Mouse (Mus musculus) thymus, postnatal 36 days (tissue): Measurements from ENCODE around the gene Lhfpl5.

ENCODE experiments used
- DNase-seq, 2 experiments: peaks; one replicate each; pipeline ENCODE4 v3.0.0; 2022; ENCODE audit warnings: mixed read lengths in 2 of 2

Lhfpl5 gene

DNA sequence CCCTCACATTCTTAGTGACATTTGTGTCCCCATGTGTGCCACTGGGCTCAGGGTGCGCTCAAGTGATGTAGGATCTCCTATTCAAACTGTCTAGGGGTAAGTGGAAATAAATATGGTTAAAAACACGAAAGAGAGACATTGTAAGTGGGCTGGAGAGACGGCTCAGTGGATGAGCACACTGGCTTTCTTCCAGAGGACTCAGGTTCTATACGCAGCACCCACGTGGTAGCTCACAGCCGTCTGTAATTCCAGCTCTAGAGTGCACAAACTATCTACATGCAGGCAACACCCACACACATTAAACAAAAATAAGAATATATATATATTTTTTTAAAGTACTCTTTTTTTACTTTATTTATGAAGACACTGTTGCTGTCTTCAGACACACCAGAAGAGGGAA lies 2.5 kb upstream of the Lhfpl5 start:
- DNase-seq: no peak

DNA sequence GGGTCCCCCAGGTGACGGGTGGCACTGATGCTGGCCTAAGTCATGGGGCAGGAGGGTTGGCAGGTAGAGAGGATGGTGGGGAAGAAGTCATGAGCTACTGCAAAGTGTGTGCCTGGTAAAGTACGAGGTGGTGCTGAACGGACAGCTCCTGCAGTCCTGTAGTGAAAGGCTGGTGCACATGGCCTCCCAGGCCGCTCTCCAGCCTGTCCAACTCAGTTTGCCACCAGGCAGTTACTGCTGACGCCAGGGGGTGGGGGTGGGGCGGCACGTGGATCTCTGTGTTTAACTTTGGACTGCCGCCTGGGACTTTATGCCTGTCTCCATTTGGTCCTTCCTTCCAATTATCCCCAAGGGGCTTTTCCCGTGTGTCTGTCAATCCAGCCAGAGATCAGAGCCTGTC lies 5.0 kb downstream of the Lhfpl5 start:
- peak; percentile 26 to 32 for DNase-seq

DNA sequence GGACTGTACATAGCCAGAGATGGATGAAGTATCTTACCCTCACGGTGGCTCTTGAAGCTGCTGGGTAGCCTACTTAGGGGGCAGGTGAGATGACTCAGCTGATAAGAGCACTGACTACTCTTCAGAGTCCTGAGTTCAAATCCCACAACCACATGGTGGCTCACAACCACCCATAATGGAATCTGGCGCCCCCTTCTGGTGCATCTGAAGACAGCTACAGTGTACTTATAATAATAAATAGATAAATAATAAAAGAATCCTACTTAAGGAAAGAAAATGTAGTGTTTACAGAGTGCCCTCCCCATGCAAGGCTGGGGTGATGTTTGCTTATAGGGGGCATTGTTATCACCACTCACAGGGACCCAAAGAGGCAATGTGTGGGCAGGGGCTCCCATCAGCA lies 5.6 kb downstream of the Lhfpl5 start:
- no peak for DNase-seq

DNA sequence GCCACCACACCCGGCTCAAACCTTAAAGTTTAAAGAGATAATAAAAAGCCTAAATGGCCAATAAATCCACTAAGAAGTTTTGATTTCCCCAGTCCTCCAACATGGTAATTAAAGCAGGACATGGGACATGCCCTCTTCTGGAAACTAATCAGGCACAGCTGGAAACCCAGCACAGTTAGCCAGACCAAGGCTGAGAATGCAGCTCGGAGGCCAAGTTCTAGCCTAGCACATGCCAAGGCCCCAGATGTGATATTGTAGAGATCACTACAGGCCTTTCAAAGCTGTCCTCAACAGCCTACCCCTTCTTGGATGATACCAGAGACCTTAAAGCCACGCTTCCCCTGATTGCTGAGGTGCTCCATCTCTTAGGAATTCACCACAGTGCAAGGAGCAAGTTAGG lies 11.1 kb downstream of the Lhfpl5 start:
- no peak for DNase-seq

DNA sequence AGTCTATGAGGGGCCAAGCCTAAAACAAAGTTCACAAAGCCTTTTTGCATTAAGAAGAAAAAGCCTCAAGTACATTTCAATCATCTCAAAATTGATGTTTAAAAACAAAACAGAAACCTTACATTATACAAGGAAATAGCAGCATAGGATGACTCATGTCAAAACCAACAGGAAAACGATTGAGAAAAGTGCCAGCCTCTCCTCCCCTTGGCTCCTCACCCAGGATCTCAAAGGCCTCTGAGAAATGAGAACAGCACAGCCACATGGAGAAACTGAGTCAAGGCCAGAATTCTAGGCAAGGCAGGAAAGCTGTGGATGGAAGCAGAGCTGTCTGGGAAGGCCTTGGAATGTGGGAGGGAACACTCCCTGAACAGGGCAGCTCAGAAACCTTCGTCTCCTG lies 13.2 kb downstream of the Lhfpl5 start:
- no peak for DNase-seq

DNA sequence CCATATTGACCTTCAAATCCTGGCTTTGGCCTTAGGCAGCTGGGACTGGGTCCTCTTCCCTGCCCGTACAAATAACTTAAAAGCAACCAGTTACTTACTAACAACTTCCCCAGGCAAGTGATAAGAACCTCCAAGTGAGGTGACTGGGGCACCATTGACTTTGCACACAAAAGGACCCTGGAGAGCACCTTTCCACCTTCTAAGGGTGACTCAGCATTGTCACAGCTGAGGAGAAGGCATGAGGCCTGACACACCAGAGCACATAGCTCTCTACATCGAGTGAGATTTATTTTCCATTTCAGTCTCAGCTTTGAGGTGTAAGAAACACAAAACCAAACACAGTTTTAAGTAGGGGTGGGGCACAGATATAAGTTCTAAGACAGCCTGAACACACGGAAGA lies 15.2 kb downstream of the Lhfpl5 start:
- no peak for DNase-seq

DNA sequence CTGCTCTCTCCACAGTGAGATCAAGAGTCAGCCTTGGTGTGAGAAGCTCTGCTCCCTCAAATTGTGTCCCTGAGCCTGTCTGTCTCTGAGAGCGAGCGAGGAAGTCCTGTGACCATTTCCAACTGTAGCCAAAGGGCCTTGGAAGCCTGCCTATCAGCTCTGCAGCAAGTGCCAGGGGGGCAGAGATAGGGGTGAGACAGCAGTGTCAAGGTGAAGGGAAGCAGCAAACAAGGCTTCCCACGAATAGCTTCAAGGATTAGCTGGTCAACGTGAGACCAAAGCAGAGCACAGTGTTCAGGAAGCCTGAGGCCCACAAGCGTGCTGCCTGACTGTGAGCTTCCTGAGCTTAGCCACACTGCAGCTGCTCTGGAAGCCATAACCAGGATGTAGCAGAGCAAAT lies 16.0 kb downstream of the Lhfpl5 start:
- no peak for DNase-seq

DNA sequence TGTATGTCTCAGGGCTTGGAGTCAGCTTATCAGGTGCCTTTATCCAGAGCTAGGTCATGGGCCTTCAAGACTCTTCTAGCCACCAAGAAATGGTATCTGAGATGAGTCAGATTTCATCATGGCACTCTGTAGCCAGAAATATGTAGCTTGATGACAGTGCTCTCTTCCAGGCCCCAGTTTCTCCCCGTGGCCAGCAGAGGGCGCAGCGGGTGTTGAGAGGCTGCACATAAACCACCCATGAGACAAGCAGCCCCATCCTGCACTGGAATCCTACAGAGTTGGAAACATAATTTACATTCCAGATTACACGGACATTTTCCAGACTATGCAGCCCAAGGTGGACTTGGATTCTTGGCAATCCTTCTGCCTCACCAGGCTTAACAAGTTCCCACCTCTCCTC lies 17.6 kb downstream of the Lhfpl5 start:
- peak; percentile 72 to 77 for DNase-seq

DNA sequence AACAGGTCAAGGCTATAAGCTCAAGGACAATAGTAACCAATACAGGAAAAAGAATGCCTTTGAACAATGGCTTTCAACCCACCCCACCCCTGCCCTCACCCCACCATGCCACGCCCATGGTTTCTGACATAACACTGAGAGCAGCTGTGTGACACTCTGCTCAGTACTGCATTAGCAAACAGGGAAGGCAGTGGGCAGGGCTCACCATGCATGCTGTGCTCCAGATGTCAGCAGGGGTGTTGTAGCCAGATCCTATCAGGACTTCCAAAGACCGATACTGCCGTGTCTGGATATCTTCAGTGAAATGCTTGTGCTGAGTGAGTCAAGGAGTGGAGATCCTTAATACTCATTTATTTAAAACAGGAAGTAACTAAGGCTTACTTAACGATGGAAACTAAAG lies 18.5 kb downstream of the Lhfpl5 start:
- no peak for DNase-seq

DNA sequence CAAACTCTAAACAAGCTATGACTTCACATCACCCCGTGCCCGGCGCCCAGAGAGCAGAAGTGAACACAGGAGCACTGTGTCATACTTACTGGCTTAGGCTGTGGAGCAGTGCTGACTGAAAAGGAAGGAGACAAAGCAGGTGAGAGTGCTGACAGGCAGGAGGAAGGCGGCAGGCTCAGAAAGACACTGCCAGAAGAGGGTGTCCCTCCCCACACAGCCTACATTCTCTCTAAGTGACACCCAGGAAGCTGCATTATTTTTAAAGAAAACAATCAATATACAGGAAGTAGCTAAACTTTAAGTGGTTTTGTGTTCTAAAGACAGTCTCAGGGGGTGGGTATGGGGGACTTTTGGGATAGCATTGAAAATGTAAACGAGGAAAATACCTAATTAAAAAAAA lies 25.3 kb downstream of the Lhfpl5 start:
- DNase-seq: no peak

DNA sequence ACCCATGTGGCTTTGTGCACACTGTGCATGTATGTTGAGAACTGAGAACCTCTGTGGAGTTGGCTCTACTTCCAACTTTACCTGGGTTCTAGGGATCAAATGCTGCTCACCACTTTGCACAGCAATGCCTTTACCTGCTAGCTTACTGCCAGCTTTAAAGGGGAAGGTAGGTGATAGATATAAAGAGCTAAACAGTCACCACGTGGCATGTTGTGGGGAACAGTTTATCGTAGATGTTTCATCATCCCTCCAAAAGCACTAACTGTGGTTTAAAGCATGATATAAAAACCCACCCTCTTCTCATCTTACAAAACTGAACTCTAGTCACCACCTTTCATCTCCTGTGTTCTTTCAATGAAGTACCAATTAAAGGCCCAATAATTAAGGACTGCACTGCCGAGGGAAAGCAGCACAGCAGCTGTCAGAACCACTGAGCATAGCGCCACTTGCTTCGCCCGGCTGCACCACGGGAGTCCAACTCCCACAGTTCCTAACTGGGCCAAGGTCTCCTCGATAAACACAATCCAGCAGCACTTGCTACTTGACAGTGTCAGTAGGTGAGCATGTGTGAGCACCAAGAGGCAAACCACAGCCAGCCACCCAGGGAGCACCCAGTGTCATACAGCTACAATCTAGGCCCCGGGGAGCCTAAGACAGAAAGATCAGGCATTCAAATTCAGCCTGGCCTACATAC lies 26.3 kb downstream of the Lhfpl5 start:
- DNase-seq: no peak

DNA sequence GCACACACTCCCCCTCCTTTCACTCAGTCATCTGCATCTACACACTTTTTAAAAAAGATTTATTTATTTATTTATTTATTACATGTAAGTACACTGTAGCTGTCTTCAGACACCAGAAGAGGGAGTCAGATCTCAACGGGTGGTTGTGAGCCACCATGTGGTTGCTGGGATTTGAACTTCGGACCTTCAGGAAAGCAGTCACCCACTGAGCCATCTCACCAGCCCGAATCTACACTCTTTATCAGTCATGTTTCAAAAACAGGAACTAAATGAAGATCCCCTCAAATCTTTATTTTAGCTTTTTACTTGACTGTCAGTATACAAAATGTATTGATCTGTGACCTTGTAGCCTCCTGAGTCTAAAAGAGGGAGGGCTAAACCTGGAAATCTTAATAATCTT lies 34.1 kb downstream of the Lhfpl5 start:
- no peak for DNase-seq

DNA sequence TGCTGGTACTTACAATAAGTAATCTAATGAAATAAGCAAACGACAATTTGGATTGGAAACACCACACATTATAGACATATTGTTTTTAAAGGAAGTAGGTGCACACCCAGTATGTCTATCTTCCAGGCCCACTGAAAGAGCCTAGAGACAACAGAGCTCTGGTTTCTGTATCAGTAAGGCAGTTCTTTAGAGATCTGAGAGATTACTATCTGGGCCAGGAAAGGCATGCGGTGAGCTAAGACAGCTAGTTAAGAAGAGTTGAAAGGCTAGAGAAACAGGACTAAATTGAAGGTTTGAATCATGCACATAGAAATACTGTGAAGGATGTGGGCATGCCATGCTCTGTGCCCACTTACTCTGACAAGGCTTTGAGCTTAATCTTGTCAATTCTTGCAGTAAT lies 37.2 kb downstream of the Lhfpl5 start:
- peak; percentile 15 to 28 for DNase-seq

DNA sequence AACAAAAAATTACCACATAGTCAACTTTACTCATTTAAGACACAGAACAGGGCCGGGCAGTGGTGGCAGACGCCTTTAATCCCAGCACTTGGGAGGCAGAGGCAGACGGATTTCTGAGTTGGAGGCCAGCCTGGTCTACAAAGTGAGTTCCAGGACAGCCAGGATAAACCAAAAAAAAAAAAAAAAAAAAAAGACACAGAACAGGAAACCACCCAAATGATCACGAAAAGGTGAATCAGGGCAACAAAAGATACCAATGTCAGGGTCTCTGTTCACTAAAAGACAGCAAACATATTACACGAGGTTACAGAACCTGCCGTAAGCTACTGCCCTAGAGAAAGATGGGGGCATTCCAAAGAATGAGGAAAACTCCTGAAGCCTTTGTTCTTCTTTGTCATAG lies 37.7 kb downstream of the Lhfpl5 start:
- DNase-seq: no peak

DNA sequence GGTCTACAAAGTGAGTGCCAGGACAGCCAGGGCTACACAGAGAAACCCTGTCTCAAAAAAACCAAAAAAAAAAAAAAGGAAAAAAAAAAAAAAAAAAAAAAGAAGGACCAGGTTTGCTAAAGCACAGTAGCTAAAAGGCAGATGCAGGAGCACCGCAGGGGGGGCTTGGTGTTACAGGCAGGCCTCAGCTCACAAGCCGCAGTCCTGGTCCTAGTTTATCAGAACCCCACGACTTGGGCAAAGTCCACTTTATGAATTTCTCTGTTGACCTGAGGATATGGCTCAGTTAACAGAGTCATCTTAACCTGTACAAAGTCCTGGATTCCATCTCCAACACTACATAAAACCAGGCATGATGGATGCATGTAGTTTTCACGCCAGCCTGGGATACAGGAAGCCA lies 39.9 kb downstream of the Lhfpl5 start:
- DNase-seq: no peak

DNA sequence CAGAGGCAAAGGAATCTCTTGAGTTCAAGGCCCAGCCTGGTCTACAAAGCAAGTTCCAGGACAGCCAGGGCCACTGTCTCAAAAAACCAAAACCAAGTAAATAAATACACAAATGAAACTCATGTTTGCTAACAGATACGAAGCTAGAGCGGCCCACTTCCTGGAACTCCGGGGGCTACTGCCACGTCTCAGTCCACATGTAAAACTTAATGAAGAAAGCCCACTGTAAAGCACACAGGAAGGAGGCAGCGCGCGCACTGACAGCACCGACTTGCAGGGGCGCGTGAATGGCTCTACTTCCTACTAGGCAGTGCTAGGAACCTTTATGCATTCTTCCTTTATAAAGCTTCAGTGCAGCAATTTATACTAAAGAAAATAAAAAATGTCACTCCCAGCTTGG lies 42.2 kb downstream of the Lhfpl5 start:
- DNase-seq: peak; percentile 15 to 29

DNA sequence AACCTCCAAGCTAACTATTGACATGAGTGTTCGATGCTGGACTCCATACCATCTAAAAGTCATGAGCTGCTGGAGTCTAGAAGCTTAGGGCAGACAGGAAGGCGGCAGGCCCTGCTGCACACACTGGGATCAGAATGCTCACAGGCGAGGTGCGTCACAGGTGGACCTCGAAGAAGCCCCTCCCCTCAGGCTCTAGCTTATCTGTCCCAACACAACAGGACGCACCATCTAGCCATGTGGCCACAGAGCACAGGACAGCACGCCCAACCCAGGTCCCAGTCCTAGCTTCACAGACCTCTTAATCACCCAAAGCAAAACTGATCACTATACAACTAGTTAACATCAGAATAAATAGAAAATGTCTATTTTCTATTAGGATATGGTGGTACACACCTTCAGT lies 42.7 kb downstream of the Lhfpl5 start:
- no peak for DNase-seq

DNA sequence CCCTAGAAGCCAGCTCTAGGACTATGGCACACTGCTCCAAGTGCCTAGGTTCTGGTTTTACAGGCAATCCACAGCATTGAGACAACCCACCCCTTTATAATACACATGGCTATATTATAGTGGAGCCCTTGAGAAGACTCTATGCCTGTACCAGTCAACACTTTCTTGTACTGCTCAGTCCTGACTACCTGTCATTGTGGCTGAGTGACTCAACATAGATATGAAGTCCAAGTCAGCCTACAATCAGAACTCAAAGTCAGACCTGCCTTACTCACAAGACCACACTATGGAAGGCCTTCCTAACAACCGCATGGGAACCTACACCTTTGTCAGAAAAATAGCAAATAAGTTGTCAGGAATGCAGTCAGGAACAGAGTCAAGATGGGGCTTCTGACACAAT lies 43.3 kb downstream of the Lhfpl5 start:
- no peak for DNase-seq

DNA sequence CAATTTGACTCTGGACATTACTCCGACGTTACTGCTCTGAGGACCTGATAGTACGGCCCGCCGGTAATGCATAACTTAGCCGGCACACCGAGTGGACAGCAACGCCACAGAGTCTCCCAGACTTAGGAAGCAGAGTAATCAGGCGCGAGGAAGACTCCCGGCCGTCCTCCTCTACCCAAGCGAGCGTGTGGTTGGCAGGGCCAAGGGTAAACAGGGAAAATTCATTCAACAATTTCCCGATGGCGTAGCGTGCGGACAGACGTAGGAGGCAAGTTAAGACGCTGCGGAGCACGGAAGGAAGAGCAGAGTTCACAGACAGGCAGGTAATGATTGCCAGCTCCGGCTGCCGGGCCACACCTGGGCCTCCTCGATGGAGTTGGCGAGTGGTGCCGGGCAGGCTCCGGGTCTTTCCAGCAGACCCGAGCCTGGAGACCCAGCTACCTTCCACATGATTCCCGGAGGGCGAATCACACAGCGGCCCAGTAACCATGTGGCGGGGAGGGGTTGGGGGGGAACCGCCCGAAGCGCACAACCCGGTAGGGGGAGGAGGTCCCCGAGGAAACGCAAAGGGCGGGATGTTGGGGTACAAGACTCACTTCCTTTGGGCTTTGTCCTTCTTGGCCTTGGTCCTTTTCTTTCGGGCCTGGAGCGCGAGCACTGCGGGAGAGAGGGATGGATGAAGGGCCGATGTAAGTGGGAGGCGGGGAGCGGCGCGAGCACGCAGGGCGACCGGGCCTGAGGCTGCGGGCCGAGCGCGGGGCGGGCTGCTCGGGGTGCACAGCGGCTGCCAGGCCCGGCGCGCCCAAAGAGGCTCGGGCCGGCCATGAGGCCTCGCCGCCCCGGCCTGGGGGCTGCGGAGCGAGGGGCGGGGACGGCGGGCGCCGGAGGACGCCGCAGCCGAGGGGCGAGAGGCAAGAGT lies 46.2 kb downstream of the Lhfpl5 start:
- peak; percentile 48 to 63 for DNase-seq

DNA sequence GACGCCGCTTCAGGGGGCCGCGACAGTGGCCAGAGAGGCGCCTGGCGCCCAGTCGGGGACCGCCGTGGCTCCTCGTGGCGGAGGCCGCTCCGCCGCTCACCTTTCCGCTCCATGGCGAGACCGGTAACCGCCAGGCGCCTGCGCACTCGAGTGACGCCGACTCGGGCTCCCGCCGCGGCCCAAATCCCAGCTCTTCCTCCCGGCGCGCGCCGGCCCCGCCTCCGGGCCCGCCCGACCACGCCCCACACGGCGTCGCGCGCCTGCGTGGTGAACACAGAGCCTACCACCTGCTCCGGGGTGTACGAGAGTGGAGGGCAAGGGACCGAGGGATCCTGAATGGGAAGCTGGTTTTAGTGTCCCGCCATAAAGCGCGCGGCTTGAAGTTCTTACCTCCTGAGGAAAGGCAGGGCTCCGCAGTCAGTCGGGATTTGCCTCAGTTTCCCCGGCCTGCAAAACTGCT lies 46.9 kb downstream of the Lhfpl5 start, which contains the start of gene Srpk1:
Gene Srpk1 (minus strand): TSS at position 410 of the 460 bp plus-strand sequence.
- DNase-seq: peak; percentile 92 to 93

DNA sequence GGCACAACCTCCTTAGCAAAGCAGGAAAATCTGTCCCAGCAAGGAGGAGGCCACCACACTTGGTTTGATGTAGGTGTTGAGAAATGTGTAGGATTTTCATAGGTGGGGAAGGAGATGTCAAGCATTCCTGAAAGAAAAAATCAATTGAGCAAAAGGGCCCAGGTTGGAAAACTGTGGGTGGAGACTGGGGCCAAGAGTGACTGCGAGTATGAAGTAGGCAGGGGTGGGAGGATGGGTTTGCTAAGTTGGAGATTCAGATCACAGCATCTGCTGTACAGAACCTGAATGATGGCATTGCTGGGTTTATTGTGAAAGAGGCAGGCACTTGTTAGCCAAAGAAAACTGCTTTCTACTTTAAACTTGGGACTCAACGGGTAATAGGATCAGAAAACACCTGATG lies 49.4 kb downstream of the Lhfpl5 start:
- no peak for DNase-seq

DNA sequence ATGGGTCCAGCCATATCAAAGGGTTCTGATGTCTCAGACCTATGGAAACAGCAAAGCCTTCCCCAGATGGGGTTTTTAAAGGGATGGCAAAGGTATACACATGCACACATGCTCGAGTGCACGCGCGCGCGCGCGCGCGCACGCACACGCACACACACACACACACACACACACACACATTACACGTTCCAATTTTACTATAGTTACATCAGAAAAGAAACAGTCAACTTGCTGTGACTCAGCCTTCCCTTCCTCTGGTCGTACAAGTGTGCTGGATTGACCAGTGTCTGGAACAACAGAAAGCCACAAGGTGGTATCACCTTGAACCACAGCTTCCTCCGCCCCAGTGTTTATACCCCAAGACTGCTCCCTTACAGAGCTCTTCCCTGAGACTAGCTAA lies 49.9 kb downstream of the Lhfpl5 start:
- DNase-seq: no peak

DNA sequence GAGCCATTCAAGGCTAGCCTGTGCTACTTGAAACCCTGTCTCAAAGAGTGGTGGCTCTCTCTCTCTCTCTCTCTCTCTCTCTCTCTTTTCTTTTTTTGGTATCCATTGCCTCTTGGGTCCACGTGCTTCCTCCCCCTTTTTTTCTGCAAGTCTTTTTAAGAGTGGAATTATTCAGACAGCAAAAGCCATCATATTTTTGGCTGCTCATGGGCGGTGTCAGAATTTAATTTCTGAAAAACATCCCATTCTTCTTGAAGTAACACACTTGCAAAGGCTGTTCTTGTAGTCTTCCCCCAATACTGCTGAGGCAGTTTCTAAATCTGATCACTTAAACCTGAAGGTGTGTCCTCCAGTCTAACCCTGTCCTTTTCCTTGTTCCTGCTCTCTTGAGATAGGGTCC lies 51.5 kb downstream of the Lhfpl5 start:
- DNase-seq: no peak
